Comparison of ENCODE assay signal across 30 mouse cellular contexts in the genomic region with DNA sequence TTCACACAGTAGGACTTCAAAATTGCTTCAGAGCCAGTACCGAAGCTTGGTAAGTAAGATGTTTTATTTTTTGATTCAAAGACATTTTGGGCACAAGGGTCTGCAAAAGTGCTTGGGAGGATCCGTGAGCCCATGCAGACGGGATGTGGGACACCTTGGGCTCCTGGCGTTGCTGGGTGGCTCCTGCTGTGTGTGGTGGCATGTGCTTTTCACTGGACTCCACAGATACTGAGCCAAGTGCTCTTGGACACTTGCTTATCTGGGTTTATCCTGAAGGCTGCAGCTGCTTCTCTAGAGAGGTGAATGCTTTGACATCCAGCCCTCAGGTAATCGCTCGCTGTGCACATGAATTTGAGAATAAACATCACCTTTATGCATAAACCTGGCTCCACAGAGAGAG. TPM values are rescaled to one million over a fixed set of nuclear protein-coding genes. Genes with fewer than 3 reads are reported as not detected.
DNase-seq lines count a peak whose midpoint lies in the region; ATAC-seq and TF ChIP-seq lines count a peak whose summit lies in the region.
"Had no signal": no experiment of that assay in that cellular context is flagged by ENCODE, and none has a peak within 500 bp of the region (broad histone marks: within the 10 kb centered on the region; RNA-seq: fewer than 3 reads in every experiment).

No protein-coding gene starts in this region.

- peaks cover 36% of the 10 kb centered on the region for H3K4me1 ChIP-seq in heart, embryonic 16.5 days (ENCODE audit: control insufficient read depth, insufficient read depth, low read length)
- H3K4me1 ChIP-seq in bone marrow macrophage, adult 2 months (ENCODE audit: control insufficient read depth, insufficient read depth, low read length) = peaks cover 75% of the 10 kb centered on the region

- no peak for ATAC-seq in heart, embryonic 16.5 days (replicated peaks; ENCODE audit: extremely low read depth, insufficient read depth, low FRiP score)
- ATAC-seq: CD4-positive, CD25-positive, alpha-beta regulatory T cell, adult 4 months; forebrain, embryonic 13.5 days; forebrain, embryonic 16.5 days; intestine, postnatal 0 days had no signal

- DNase-seq in heart, adult 11 months = peak; percentile 84
- DNase-seq in heart, postnatal 4 days = no peak
- no peak for DNase-seq in heart, postnatal 25 days (ENCODE audit: low spot score)
- DNase-seq: adrenal gland, adult 2 months; adrenal gland, postnatal 14 days; cerebellum, adult 18-20 months; gastrocnemius, postnatal 10 days; gastrocnemius, postnatal 36 days; kidney, adult 2 months had no signal

- H3K27ac ChIP-seq in heart, embryonic 16.5 days (ENCODE audit: low read length) = no peak overlapping the region
- H3K27ac ChIP-seq in bone marrow macrophage, adult 2 months (ENCODE audit: insufficient read depth, low read depth, low read length) = peak overlapping the region; percentile 8
- peak overlapping the region; percentile 93; the same call in 1 of the 2 replicates for H3K27ac ChIP-seq in macrophage
- H3K27ac ChIP-seq: forebrain, embryonic 10.5 days; forebrain, embryonic 13.5 days; heart, embryonic 10.5 days; hindbrain, embryonic 12.5 days; hindbrain, embryonic 15.5 days had no signal

- WGBS in heart, embryonic 16.5 days = 87% methylated on average over 6 of the region's 6 CpGs
- WGBS in macrophage (ENCODE audit: missing documents) = 99% methylated on average over 6 of the region's 6 CpGs

- H3K27me3 ChIP-seq in heart, embryonic 16.5 days (ENCODE audit: control insufficient read depth, insufficient read depth, low read length) = no peaks in the 10 kb centered on the region
- H3K27me3 ChIP-seq: forebrain, embryonic 13.5 days; hindbrain, embryonic 12.5 days; hindbrain, embryonic 15.5 days had no signal

- peaks cover 31% of the 10 kb centered on the region for H3K36me3 ChIP-seq in heart, embryonic 16.5 days (ENCODE audit: control insufficient read depth, insufficient read depth)
- H3K36me3 ChIP-seq in macrophage (ENCODE audit: inconsistent target) = peaks cover 27% of the 10 kb centered on the region

- intact Hi-C loops in heart, postnatal 25 days (cut with DNase I) = no loop called here

- TF ChIP-seq POLR2A in bone marrow macrophage, adult 2 months (IDR thresholded peaks at IDR 0.05; ENCODE audit: borderline replicate concordance, low read depth, low read length) = no peak

- no peaks in the 10 kb centered on the region for H3K9me3 ChIP-seq in heart, embryonic 16.5 days (replicated peaks; ENCODE audit: control insufficient read depth, low read length)
- H3K9me3 ChIP-seq: forebrain, embryonic 10.5 days; forebrain, embryonic 13.5 days; heart, embryonic 10.5 days; hindbrain, embryonic 12.5 days; hindbrain, embryonic 15.5 days had no signal

- peaks cover 99% of the 10 kb centered on the region for H3K79me2 ChIP-seq in macrophage (ENCODE audit: inconsistent target)

- H3K4me3 ChIP-seq in heart, embryonic 16.5 days (ENCODE audit: low read length) = no peak overlapping the region
- H3K4me3 ChIP-seq in bone marrow macrophage, adult 2 months (ENCODE audit: insufficient read depth, low read length) = peak overlapping the region; percentile 18; the same call in 1 of the 2 replicates
- no peak overlapping the region for H3K4me3 ChIP-seq in macrophage (ENCODE audit: inconsistent target)
- H3K4me3 ChIP-seq: forebrain, embryonic 10.5 days; forebrain, embryonic 13.5 days; heart, embryonic 10.5 days; hindbrain, embryonic 12.5 days; hindbrain, embryonic 15.5 days had no signal

- peak overlapping the region; percentile 4; the same call in 1 of the 2 replicates for H3K4me2 ChIP-seq in heart, embryonic 16.5 days (ENCODE audit: low read depth, low read length)
- H3K4me2 ChIP-seq: forebrain, embryonic 13.5 days; hindbrain, embryonic 12.5 days; hindbrain, embryonic 15.5 days had no signal

- no peak for TF ChIP-seq CTCF in bone marrow macrophage, adult 2 months (IDR thresholded peaks at IDR 0.05; ENCODE audit: low read depth, low read length)

- H3K9ac ChIP-seq in heart, embryonic 16.5 days (ENCODE audit: low read length) = no peak overlapping the region
- H3K9ac ChIP-seq: forebrain, embryonic 13.5 days; hindbrain, embryonic 12.5 days; hindbrain, embryonic 15.5 days had no signal

RNA-seq across cellular contexts. Expression of a gene that starts 55.1 kb away (rescaled TPM):
- 100 to 1,000 TPM; 209 to 213 TPM for total RNA-seq in heart, postnatal 4 days (2021)
- 54.1 and 59.6 TPM in 2 replicates for polyA plus RNA-seq in heart, embryonic 16.5 days (2015; fragmentation: Nextera tagmentation; extraction: Ambion mirVana)
- 100 to 1,000 TPM; 153 to 155 TPM for total RNA-seq in heart, postnatal 25 days (2021)
- polyA plus RNA-seq in bone marrow macrophage, adult 2 months (2012; ENCODE audit: insufficient read depth, insufficient read length, missing spikeins) = 53.8 and 59.8 TPM in 2 replicates
- total RNA-seq in macrophage (2018; cell fraction: chromatin; rRNA removed) = 100 to 1,000 TPM in 22 of 26 experiments, 10 to 100 TPM in 4; 76.7 to 355 (median 199) TPM
- 10 to 100 TPM; 40.4 to 73.6 (median 56.5) TPM for total RNA-seq in macrophage (2018; cell fraction: cytosol; rRNA removed)
- total RNA-seq in macrophage (2018; cell fraction: nucleus; rRNA removed) = 100 to 1,000 TPM in 16 of 26 experiments, 10 to 100 TPM in 10; 58.9 to 339 (median 108) TPM
- 45.4 to 121 TPM (median 50.2 TPM) in 3 replicates for polyA plus RNA-seq in macrophage (2018)

RNA-seq across cellular contexts. Expression of a gene that starts 57.7 kb away (rescaled TPM):
- not detected for total RNA-seq in heart, postnatal 4 days (2021)
- polyA plus RNA-seq in heart, embryonic 16.5 days (2015; fragmentation: Nextera tagmentation; extraction: Ambion mirVana) = not detected in 2 replicates
- total RNA-seq in heart, postnatal 25 days (2021) = under 1 TPM in 1 of 2 experiments, not detected in 1; 0.95 TPM
- polyA plus RNA-seq in bone marrow macrophage, adult 2 months (2012; ENCODE audit: insufficient read depth, insufficient read length, missing spikeins) = not detected in 2 replicates
- total RNA-seq in macrophage (2018; cell fraction: chromatin; rRNA removed) = 1 to 10 TPM in 7 of 26 experiments, not detected in 19; 1.1 to 3.8 (median 1.6) TPM
- not detected for total RNA-seq in macrophage (2018; cell fraction: cytosol; rRNA removed)
- total RNA-seq in macrophage (2018; cell fraction: nucleus; rRNA removed) = 1 to 10 TPM in 7 of 26 experiments, not detected in 19; 1.1 to 2.4 (median 1.4) TPM
- polyA plus RNA-seq in macrophage (2018) = not detected in 3 replicates
- total RNA-seq: adrenal gland, adult 2 months; adrenal gland, postnatal 14 days; adrenal gland, postnatal 4 days; gastrocnemius, adult 18-20 months; gastrocnemius, postnatal 10 days; gastrocnemius, postnatal 36 days; granulocyte monocyte progenitor cell, adult 5-6 weeks; hematopoietic stem cell, adult 5-6 weeks; MEL had no signal
- polyA plus RNA-seq: C2C12; CD4-positive, CD25-positive, alpha-beta regulatory T cell, adult 4 months; embryonic facial prominence, embryonic 11.5 days; embryonic facial prominence, embryonic 14.5 days; forebrain, embryonic 10.5 days; heart, embryonic 10.5 days; heart, embryonic 14.5 days; intestine, embryonic 14.5 days; kidney, adult 2 months had no signal
